Mouse (Mus musculus): ENCODE results near the gene Cpn1. TPM values are rescaled to one million over a fixed set of nuclear protein-coding genes. Genes with fewer than 3 reads are reported as not detected.
A peak's percentile ranks its signal among the peaks of the same experiment; 100 is the strongest.

Gene Cpn1
- polyA plus RNA-seq (2015; fragmentation: Nextera tagmentation; extraction: Ambion mirVana), result 80.6 and 81.5 TPM in 2 replicates

DNA sequence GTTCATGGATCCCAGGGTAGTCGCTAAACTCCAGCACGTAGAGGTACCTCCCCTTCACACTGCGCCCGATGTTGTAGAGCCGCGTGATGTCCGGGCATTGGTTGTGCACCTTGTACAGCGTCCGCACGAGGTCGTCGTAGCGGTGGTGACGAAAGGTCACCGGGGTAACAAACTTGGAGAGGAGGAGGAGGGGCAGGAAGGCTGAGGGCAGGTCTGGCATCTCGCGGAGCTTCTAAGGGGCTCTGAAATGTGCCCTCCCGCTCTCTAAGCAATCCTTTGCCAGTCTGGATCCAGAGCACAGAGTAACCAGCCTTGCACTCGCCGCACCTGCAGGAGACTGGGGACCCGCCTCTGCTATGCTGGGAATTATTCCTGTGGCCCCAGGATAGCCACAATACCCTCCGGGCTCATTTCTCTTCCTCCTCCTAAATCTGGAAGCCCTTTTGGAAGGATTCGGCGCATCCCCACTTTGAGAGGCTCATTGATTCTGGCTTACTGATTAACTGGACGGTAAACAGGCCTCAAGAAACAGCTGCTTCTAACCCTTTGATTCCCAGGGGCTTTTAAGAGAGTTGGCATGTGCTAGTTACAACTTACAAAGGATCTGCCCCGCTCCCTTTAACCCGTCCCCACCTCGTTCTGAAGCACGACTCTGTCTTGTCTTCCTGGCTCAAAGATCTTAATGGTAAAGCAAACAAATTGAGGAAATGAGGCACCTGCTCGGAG is at the start of gene Cpn1:
Gene Cpn1, minus strand, starts transcription at position 488 of the 726 bp plus-strand sequence.
- peak within 1 kb of the TSS; percentile 46 for H3K4me2 ChIP-seq (replicated peaks; ENCODE audit: low read depth, low read length)
- H3K4me1 ChIP-seq (ENCODE audit: insufficient read depth, low read length), result no peaks in the 10 kb centered on the region; the same call in 1 of the 2 replicates
- H3K27ac ChIP-seq (ENCODE audit: low read length), result peak within 1 kb of the TSS; percentile 66
- no peaks in the 10 kb centered on the region for H3K9me3 ChIP-seq (ENCODE audit: low read length)
- H3K36me3 ChIP-seq (ENCODE audit: insufficient read depth, low read length), result no peaks in the 10 kb centered on the region
- H3K4me3 ChIP-seq (ENCODE audit: low read length), result peak within 1 kb of the TSS; percentile 34
- peaks cover 10% of the 10 kb centered on the region; the same call in 1 of the 2 replicates for H3K27me3 ChIP-seq (ENCODE audit: insufficient read depth, low read length)
- peak; percentile 84 for ATAC-seq (ENCODE audit: low FRiP score, low TSS enrichment)
- 15% methylated on average over 30 of the region's 30 CpGs for WGBS
- peak within 1 kb of the TSS; percentile 14 for H3K9ac ChIP-seq (replicated peaks; ENCODE audit: low read length)

- Histone ChIP-seq H3K4me2 (replicated peaks; ENCODE audit: low read depth, low read length) (no peak overlapping the region), H3K36me3 (ENCODE audit: insufficient read depth, low read length) (peaks cover 26% of the 10 kb centered on the region), H3K27me3 (ENCODE audit: insufficient read depth, low read length) (no peaks in the 10 kb centered on the region), H3K9me3 (ENCODE audit: low read length) (no peaks in the 10 kb centered on the region), H3K9ac (replicated peaks; ENCODE audit: low read length) (no peak overlapping the region), H3K27ac (ENCODE audit: low read length) (peak overlapping the region; percentile 60), H3K4me1 (ENCODE audit: insufficient read depth, low read length) (no peaks in the 10 kb centered on the region), H3K4me3 (ENCODE audit: low read length) (no peak overlapping the region)
- ATAC-seq (ENCODE audit: low FRiP score, low TSS enrichment), result no peak
- 92% methylated on average over 5 of the region's 5 CpGs for WGBS
Measured at GRCm38 (mm10) chr19:44033396-44033795, 47.0 kb upstream of the Cpn1 start.

DNA sequence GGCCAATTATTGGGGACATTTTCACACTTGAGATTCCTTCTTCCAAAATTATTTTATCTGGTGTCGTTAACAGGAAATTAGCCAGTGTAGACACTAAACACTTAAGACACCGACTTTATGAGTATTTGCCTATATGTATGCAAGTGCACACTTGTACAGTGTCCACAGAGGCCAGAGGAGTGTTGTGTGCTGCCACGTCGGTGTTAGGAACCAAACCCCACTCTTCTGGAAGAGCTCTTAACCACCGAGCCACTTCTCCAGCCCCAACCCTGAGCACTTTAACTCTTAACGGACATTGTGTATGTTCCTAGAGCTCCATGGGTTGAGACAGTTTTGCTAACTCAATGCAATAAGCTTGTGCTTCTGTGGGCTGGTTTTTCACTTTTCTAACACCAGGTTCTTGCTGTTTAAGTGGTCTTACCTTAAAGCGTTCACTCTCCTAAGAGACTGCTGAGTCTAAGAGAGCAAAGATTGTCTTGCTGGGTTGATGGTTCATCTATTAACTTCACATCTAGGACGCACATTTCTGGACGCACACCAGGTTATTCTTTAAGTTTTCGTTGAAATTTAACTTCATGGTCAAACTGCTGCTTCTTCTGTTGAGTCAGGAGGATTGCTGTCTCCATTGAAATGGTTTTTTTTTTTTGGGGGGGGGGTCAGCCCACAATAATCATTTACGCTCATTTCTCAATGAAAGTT is 45.8 kb upstream of the Cpn1 start:
- peak overlapping the region; percentile 78 for H3K27ac ChIP-seq (ENCODE audit: low read length)
- no peak overlapping the region for H3K9ac ChIP-seq (replicated peaks; ENCODE audit: low read length)
- no peak overlapping the region for H3K4me3 ChIP-seq (ENCODE audit: low read length)
- peak; percentile 78 for ATAC-seq (ENCODE audit: low FRiP score, low TSS enrichment)
- H3K36me3 ChIP-seq (ENCODE audit: insufficient read depth, low read length), result peaks cover 22% of the 10 kb centered on the region
- H3K9me3 ChIP-seq (ENCODE audit: low read length), result no peaks in the 10 kb centered on the region
- H3K27me3 ChIP-seq (ENCODE audit: insufficient read depth, low read length), result no peaks in the 10 kb centered on the region
- 78% methylated on average over 11 of the region's 11 CpGs for WGBS
- H3K4me2 ChIP-seq (replicated peaks; ENCODE audit: low read depth, low read length), result no peak overlapping the region
- no peaks in the 10 kb centered on the region for H3K4me1 ChIP-seq (ENCODE audit: insufficient read depth, low read length)

DNA sequence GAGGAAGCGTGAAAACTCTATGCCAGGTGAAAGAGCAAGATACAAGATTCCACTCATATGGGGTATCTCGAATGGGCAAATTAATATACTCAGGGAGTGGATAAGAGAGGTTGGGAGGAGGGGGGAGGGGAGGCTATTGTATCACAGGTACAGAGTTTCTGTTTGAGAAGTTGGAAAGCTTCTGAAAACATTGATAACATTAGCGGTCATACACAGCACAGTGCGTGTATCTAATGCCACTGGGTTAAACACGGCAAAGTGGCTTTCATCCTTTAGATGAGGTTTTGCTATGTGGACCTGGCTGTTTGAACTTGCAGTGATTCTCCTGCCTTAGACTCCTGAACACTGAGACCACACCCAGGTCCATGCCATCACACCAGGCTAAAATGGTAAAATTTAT is 43.7 kb upstream of the Cpn1 start:
- Histone ChIP-seq H3K36me3 (ENCODE audit: insufficient read depth, low read length) (0 out of 2 replicates have a peak, but pooled peaks cover 2% of the 10 kb centered on the region), H3K4me1 (ENCODE audit: insufficient read depth, low read length) (peaks cover 5% of the 10 kb centered on the region), H3K4me3 (ENCODE audit: low read length) (no peak overlapping the region), H3K9ac (replicated peaks; ENCODE audit: low read length) (no peak overlapping the region), H3K4me2 (replicated peaks; ENCODE audit: low read depth, low read length) (no peak overlapping the region), H3K9me3 (ENCODE audit: low read length) (no peaks in the 10 kb centered on the region), H3K27me3 (ENCODE audit: insufficient read depth, low read length) (no peaks in the 10 kb centered on the region), H3K27ac (ENCODE audit: low read length) (no peak overlapping the region)
- ATAC-seq (ENCODE audit: low FRiP score, low TSS enrichment), result no peak
- WGBS, result 93% methylated on average over 5 of the region's 5 CpGs

GRCm38 (mm10) chr19:44028972-44029371 is 42.6 kb upstream of the Cpn1 start, which contains the start of gene Cyp2c23:
Gene Cyp2c23 (minus strand): TSS chr19:44029208.
- no peak within 1 kb of the TSS for H3K9ac ChIP-seq (replicated peaks; ENCODE audit: low read length)
- H3K9me3 ChIP-seq (ENCODE audit: low read length), result no peaks in the 10 kb centered on the region
- no peak within 1 kb of the TSS for H3K4me3 ChIP-seq (ENCODE audit: low read length)
- H3K27ac ChIP-seq (ENCODE audit: low read length), result no peak within 1 kb of the TSS
- WGBS, result 76% methylated on average over 8 of the region's 8 CpGs
- H3K27me3 ChIP-seq (ENCODE audit: insufficient read depth, low read length), result no peaks in the 10 kb centered on the region
- peaks cover 5% of the 10 kb centered on the region for H3K4me1 ChIP-seq (ENCODE audit: insufficient read depth, low read length)
- H3K36me3 ChIP-seq (ENCODE audit: insufficient read depth, low read length), result no peaks in the 10 kb centered on the region
- H3K4me2 ChIP-seq (replicated peaks; ENCODE audit: low read depth, low read length), result no peak within 1 kb of the TSS
- ATAC-seq (ENCODE audit: low FRiP score, low TSS enrichment), result no peak

DNA sequence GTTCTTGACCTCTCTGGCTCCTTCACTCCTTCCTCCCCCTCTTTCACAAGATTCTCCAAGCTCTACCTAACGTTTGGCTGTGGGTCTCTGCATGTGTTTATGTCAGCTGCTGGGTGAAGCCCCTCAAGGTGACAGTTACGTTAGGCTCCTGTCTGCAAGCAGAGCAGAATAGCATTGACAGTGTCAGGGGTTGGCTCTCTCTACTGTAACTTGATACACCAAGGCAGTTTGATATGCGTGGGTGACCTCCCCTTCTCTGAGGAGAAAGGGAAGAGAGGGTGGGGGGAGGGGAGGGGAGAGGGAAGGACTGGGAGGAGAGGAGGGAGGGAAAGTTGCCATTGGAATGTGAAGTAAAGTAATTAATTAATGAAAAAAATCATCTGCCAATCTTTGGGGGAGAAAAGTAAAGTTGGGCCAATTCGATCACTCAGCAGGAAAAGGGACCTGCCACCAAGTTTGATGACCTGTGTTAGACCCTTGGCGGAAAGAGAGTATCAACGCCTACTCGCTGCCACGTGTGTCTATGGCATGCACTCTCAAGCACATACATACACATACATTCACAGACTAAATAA is 40.7 kb upstream of the Cpn1 start:
- Histone ChIP-seq H3K4me3 (ENCODE audit: low read length) (no peak overlapping the region), H3K27me3 (ENCODE audit: insufficient read depth, low read length) (no peaks in the 10 kb centered on the region), H3K4me1 (ENCODE audit: insufficient read depth, low read length) (peaks cover 5% of the 10 kb centered on the region), H3K27ac (ENCODE audit: low read length) (peak overlapping the region; percentile 29; the same call in 1 of the 2 replicates), H3K36me3 (ENCODE audit: insufficient read depth, low read length) (no peaks in the 10 kb centered on the region), H3K9ac (replicated peaks; ENCODE audit: low read length) (no peak overlapping the region), H3K4me2 (replicated peaks; ENCODE audit: low read depth, low read length) (no peak overlapping the region), H3K9me3 (ENCODE audit: low read length) (0 out of 2 replicates have a peak, but pooled peaks cover 3% of the 10 kb centered on the region)
- peak; percentile 85; the same call in 1 of the 2 replicates for ATAC-seq (ENCODE audit: low FRiP score, low TSS enrichment)
- 46% methylated on average over 8 of the region's 8 CpGs for WGBS

- Histone ChIP-seq H3K9me3 (ENCODE audit: low read length) (0 out of 2 replicates have a peak, but pooled peaks cover 3% of the 10 kb centered on the region), H3K4me1 (ENCODE audit: insufficient read depth, low read length) (peaks cover 5% of the 10 kb centered on the region), H3K4me2 (replicated peaks; ENCODE audit: low read depth, low read length) (no peak overlapping the region), H3K27me3 (ENCODE audit: insufficient read depth, low read length) (no peaks in the 10 kb centered on the region), H3K27ac (ENCODE audit: low read length) (no peak overlapping the region), H3K9ac (replicated peaks; ENCODE audit: low read length) (no peak overlapping the region), H3K4me3 (ENCODE audit: low read length) (no peak overlapping the region), H3K36me3 (ENCODE audit: insufficient read depth, low read length) (no peaks in the 10 kb centered on the region)
- no peak for ATAC-seq (ENCODE audit: low FRiP score, low TSS enrichment)
- WGBS, result 85% methylated on average over 13 of the region's 13 CpGs
Measured at GRCm38 (mm10) chr19:44024921-44025585, 38.7 kb upstream of the Cpn1 start.

GRCm38 (mm10) chr19:44023066-44023465 is 36.7 kb upstream of the Cpn1 start:
- WGBS, result 68% methylated on average over 5 of the region's 5 CpGs
- Histone ChIP-seq H3K27ac (ENCODE audit: low read length) (no peak overlapping the region), H3K27me3 (ENCODE audit: insufficient read depth, low read length) (no peaks in the 10 kb centered on the region), H3K9ac (replicated peaks; ENCODE audit: low read length) (no peak overlapping the region), H3K36me3 (ENCODE audit: insufficient read depth, low read length) (no peaks in the 10 kb centered on the region), H3K4me2 (replicated peaks; ENCODE audit: low read depth, low read length) (no peak overlapping the region), H3K4me3 (ENCODE audit: low read length) (no peak overlapping the region), H3K4me1 (ENCODE audit: insufficient read depth, low read length) (peaks cover 5% of the 10 kb centered on the region), H3K9me3 (ENCODE audit: low read length) (0 out of 2 replicates have a peak, but pooled peaks cover 3% of the 10 kb centered on the region)
- 0 out of 2 replicates have a peak, but pooled peaks have one; percentile 9 for ATAC-seq (ENCODE audit: low FRiP score, low TSS enrichment)

- H3K9me3 ChIP-seq (ENCODE audit: low read length), result 0 out of 2 replicates have a peak, but pooled peaks cover 3% of the 10 kb centered on the region
- ATAC-seq (ENCODE audit: low FRiP score, low TSS enrichment), result no peak
- H3K4me3 ChIP-seq (ENCODE audit: low read length), result no peak overlapping the region
- no peak overlapping the region for H3K4me2 ChIP-seq (replicated peaks; ENCODE audit: low read depth, low read length)
- no peaks in the 10 kb centered on the region for H3K27me3 ChIP-seq (ENCODE audit: insufficient read depth, low read length)
- 86% methylated on average over 4 of the region's 4 CpGs for WGBS
- no peaks in the 10 kb centered on the region for H3K4me1 ChIP-seq (ENCODE audit: insufficient read depth, low read length)
- no peak overlapping the region for H3K27ac ChIP-seq (ENCODE audit: low read length)
- H3K9ac ChIP-seq (replicated peaks; ENCODE audit: low read length), result no peak overlapping the region
- H3K36me3 ChIP-seq (ENCODE audit: insufficient read depth, low read length), result no peaks in the 10 kb centered on the region
Measured at GRCm38 (mm10) chr19:44021502-44021901, 35.1 kb upstream of the Cpn1 start.
